Mouse (Mus musculus) lung, adult 2 months (tissue): Measurements from ENCODE around the gene Gm9918.

Experiments used
- CTCF ChIP-seq: fragments of 200-500 bp; IDR thresholded peaks from 2 replicates; pipeline ENCODE4 v1.5.1; 2011; ENCODE audit warnings: mild to moderate bottlenecking, low read length, control low read depth; ENCODE audit not compliant: insufficient read depth
- POLR2A ChIP-seq: fragments of 200-500 bp; IDR thresholded peaks from 2 replicates; pipeline ENCODE4 v1.6.1; 2011; ENCODE audit warnings: low read depth, mild to moderate bottlenecking, control low read depth, low read length, borderline replicate concordance; ENCODE audit errors: extremely low read depth

GRCm38 (mm10) chr15:102245461-102245881, 24.9 kb upstream of the Gm9918 start:
- TF ChIP-seq CTCF (no peak), POLR2A (peak; percentile 68; the same call in 1 of the 2 replicates)
